Comparison of ENCODE assay signal across 29 mouse cellular contexts in the genomic region with DNA sequence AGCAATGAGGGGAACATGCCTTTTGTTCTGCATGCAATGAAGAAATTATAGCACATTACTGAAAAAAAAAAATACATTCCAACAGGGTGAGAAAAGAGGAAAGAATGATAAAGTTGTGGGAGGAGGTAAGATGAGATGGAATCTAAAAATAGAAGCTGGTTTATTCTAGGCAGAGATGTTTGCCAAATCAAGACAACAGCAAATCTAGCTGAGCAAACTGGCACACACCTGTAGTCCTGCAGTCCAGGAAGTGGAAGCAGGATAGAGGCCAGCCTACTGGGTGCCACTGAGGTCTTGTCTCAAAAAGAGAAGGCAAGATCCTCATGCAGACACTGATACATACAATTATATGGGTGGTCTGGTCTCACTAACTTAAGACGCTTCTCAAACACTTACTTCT. TPM values are rescaled to one million over a fixed set of nuclear protein-coding genes. Genes with fewer than 3 reads are reported as not detected.
DNase-seq lines count a peak whose midpoint lies in the region; ATAC-seq lines count a peak whose summit lies in the region.
"Had no signal": no experiment of that assay in that cellular context is flagged by ENCODE, and none has a peak within 500 bp of the region (broad histone marks: within the 10 kb centered on the region; RNA-seq: fewer than 3 reads in every experiment).

No protein-coding gene starts in this region.

- 0 out of 2 replicates have a peak, but pooled peaks cover 3% of the 10 kb centered on the region for H3K4me1 ChIP-seq in hindbrain, embryonic 15.5 days (replicated peaks)
- no peaks in the 10 kb centered on the region for H3K4me1 ChIP-seq in hindbrain, embryonic 16.5 days (ENCODE audit: control insufficient read depth, insufficient read depth, low read depth, low read length)
- H3K4me1 ChIP-seq: embryonic facial prominence, embryonic 12.5 days; embryonic facial prominence, embryonic 15.5 days; heart, embryonic 12.5 days; intestine, embryonic 15.5 days; kidney, embryonic 15.5 days had no signal

- no peak for DNase-seq in cerebellum, postnatal 10 days
- peak; percentile 59 for DNase-seq in cerebellum, adult 9-10 months
- no peak for DNase-seq in cerebellum, adult 8-10 months
- DNase-seq in cerebellum, adult 9-11 months, result peak; percentile 37
- DNase-seq in left cerebral cortex, adult 9 months (ENCODE audit: low spot score in 2 of 2), result no peak
- DNase-seq: adrenal gland, adult 8-10 months; adrenal gland, postnatal 25 days; B cell, adult 2 months; forebrain, postnatal 0 days; gastrocnemius, postnatal 25 days; heart, adult 18-20 months; heart, postnatal 10 days; heart, postnatal 4 days; kidney, adult 11 months; kidney, adult 8-10 months had no signal

- 0 out of 2 replicates have a peak, but pooled peaks cover 3% of the 10 kb centered on the region for H3K36me3 ChIP-seq in hindbrain, embryonic 15.5 days
- H3K36me3 ChIP-seq in hindbrain, embryonic 16.5 days (ENCODE audit: control insufficient read depth, insufficient read depth, low read length), result no peaks in the 10 kb centered on the region
- H3K36me3 ChIP-seq: embryonic facial prominence, embryonic 12.5 days; embryonic facial prominence, embryonic 15.5 days; heart, embryonic 12.5 days; heart, embryonic 15.5 days; intestine, embryonic 15.5 days; kidney, embryonic 15.5 days had no signal

- no peak overlapping the region for H3K4me3 ChIP-seq in hindbrain, embryonic 15.5 days
- no peak overlapping the region for H3K4me3 ChIP-seq in hindbrain, embryonic 16.5 days (ENCODE audit: low read length)
- H3K4me3 ChIP-seq: embryonic facial prominence, embryonic 12.5 days; embryonic facial prominence, embryonic 15.5 days; heart, embryonic 12.5 days; heart, embryonic 15.5 days; intestine, embryonic 15.5 days; kidney, embryonic 15.5 days had no signal

- H3K27ac ChIP-seq in hindbrain, embryonic 15.5 days (replicated peaks), result 0 out of 2 replicates have a peak overlapping the region, but pooled peaks have one; percentile 11
- no peak overlapping the region for H3K27ac ChIP-seq in hindbrain, embryonic 16.5 days (ENCODE audit: low read depth, low read length)
- H3K27ac ChIP-seq: embryonic facial prominence, embryonic 12.5 days; embryonic facial prominence, embryonic 15.5 days; heart, embryonic 15.5 days; hindbrain, embryonic 14.5 days; intestine, embryonic 15.5 days; kidney, embryonic 15.5 days had no signal

- no peaks in the 10 kb centered on the region for H3K9me3 ChIP-seq in hindbrain, embryonic 15.5 days
- H3K9me3 ChIP-seq in hindbrain, embryonic 16.5 days (ENCODE audit: control insufficient read depth, low read length), result no peaks in the 10 kb centered on the region
- H3K9me3 ChIP-seq: embryonic facial prominence, embryonic 12.5 days; embryonic facial prominence, embryonic 15.5 days; G1E; heart, embryonic 12.5 days; heart, embryonic 15.5 days; intestine, embryonic 15.5 days; kidney, embryonic 15.5 days had no signal

- peak; percentile 84 for ATAC-seq in cerebellum, adult (ENCODE audit: insufficient number of reproducible peaks, low FRiP score, low TSS enrichment)
- ATAC-seq in hindbrain, embryonic 15.5 days (ENCODE audit: low FRiP score, low read depth), result no peak
- no peak for ATAC-seq in hindbrain, embryonic 16.5 days
- ATAC-seq: activated CD4-positive, CD25-positive, alpha-beta regulatory T cell, adult 4 months; forebrain, embryonic 14.5 days; forebrain, postnatal 0 days; intestine, embryonic 15.5 days had no signal

- no peaks in the 10 kb centered on the region for H3K27me3 ChIP-seq in hindbrain, embryonic 15.5 days
- H3K27me3 ChIP-seq in hindbrain, embryonic 16.5 days (replicated peaks; ENCODE audit: control insufficient read depth, insufficient read depth, low read length), result no peaks in the 10 kb centered on the region
- H3K27me3 ChIP-seq: CH12.LX; embryonic facial prominence, embryonic 12.5 days; embryonic facial prominence, embryonic 15.5 days; heart, embryonic 12.5 days; heart, embryonic 15.5 days; intestine, embryonic 15.5 days; kidney, embryonic 15.5 days had no signal

- 77% methylated on average over 1 of the region's 1 CpGs for WGBS in hindbrain, embryonic 15.5 days
- WGBS in hindbrain, embryonic 16.5 days, result 85% methylated on average over 1 of the region's 1 CpGs

- no peak overlapping the region for H3K4me2 ChIP-seq in hindbrain, embryonic 15.5 days
- no peak overlapping the region for H3K4me2 ChIP-seq in hindbrain, embryonic 16.5 days (ENCODE audit: low read length)
- H3K4me2 ChIP-seq: embryonic facial prominence, embryonic 12.5 days; embryonic facial prominence, embryonic 15.5 days; heart, embryonic 12.5 days; heart, embryonic 15.5 days; hindbrain, embryonic 14.5 days; intestine, embryonic 15.5 days; kidney, embryonic 15.5 days had no signal

- H3K9ac ChIP-seq in hindbrain, embryonic 15.5 days, result no peak overlapping the region
- H3K9ac ChIP-seq in hindbrain, embryonic 16.5 days (ENCODE audit: low read depth, low read length), result no peak overlapping the region
- H3K9ac ChIP-seq: embryonic facial prominence, embryonic 12.5 days; embryonic facial prominence, embryonic 15.5 days; forebrain, postnatal 0 days; heart, embryonic 12.5 days; heart, embryonic 15.5 days; hindbrain, embryonic 14.5 days; intestine, embryonic 15.5 days; kidney, embryonic 15.5 days had no signal

RNA-seq across cellular contexts. Expression of gene Nova1, which starts 17.4 kb away (rescaled TPM):
- polyA plus RNA-seq in hindbrain, embryonic 15.5 days (2015; fragmentation: Nextera tagmentation; extraction: Ambion mirVana), result 78.4 and 82.0 TPM in 2 replicates
- 72.3 and 83.8 TPM in 2 replicates for polyA plus RNA-seq in hindbrain, embryonic 16.5 days (2015; fragmentation: Nextera tagmentation; extraction: Ambion mirVana)
- polyA plus RNA-seq: activated CD4-positive, CD25-positive, alpha-beta regulatory T cell, adult 4 months had no signal

Comparison
In these comparisons a context has a peak if more than half of its experiments do, and no peak if none do; other contexts are left out.
1. DNase-seq: peak in cerebellum, adult 9-10 months (single experiment) and cerebellum, adult 9-11 months (single experiment); none in cerebellum, postnatal 10 days (0 of 2), cerebellum, adult 8-10 months (single experiment) and left cerebral cortex, adult 9 months (0 of 2).